Mouse (Mus musculus): ENCODE results near the gene Lasp1. TPM values are rescaled to one million over a fixed set of nuclear protein-coding genes. Genes with fewer than 3 reads are reported as not detected.

Gene Lasp1
- total RNA-seq, 2 experiments from 2014 or later: 88.1 to 91.4 TPM

DNA sequence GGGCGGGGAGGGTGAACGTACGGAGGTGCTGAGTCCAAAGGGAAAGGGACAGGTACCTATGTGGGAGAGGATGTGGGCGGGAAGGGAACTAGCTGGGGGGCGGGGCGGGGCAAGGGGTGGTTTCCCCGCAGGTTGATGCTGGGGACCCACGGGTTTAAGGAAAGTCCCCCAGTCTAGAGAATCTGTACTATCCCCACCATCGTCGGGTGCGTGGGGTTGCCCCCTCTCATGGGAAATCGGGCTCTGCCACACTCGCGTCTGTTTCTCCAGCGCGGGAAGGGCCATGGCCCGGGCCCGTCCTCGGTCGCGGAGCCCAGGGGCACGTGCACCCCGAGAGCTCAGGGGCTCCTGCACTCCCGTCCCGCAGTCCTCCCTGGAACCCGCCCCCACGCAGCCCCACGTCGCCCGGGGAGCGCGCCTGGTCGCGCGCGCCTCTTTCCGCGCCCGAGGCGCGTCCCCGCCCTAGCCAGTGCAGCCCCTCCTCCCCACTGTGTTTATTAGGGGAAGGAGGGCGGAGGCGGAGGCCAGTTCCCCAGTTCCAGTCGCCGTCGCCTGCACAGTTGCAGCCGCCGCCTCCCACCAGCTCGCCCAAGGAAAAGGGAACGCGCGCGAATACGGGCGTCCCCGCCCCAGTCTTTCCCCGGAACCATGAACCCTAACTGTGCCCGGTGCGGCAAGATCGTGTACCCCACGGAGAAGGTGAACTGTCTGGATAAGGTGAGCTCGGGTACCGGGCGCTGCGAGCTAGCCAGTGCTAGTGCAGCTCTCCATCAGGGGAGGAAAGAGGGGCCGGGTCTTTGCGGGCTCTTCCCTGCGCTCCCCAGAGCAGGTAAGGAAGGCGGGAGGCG is 570 bp downstream of the Lasp1 start:
- DNase-seq (ENCODE audit: low spot score in 2 of 2): peak; percentile 90 to 94
- peak overlapping the region; percentile 74 for H3K4me3 ChIP-seq
- TF ChIP-seq CTCF (conservative IDR thresholded peaks at IDR 0.05): no peak
- peak overlapping the region; percentile 99 for H3K27ac ChIP-seq

DNA sequence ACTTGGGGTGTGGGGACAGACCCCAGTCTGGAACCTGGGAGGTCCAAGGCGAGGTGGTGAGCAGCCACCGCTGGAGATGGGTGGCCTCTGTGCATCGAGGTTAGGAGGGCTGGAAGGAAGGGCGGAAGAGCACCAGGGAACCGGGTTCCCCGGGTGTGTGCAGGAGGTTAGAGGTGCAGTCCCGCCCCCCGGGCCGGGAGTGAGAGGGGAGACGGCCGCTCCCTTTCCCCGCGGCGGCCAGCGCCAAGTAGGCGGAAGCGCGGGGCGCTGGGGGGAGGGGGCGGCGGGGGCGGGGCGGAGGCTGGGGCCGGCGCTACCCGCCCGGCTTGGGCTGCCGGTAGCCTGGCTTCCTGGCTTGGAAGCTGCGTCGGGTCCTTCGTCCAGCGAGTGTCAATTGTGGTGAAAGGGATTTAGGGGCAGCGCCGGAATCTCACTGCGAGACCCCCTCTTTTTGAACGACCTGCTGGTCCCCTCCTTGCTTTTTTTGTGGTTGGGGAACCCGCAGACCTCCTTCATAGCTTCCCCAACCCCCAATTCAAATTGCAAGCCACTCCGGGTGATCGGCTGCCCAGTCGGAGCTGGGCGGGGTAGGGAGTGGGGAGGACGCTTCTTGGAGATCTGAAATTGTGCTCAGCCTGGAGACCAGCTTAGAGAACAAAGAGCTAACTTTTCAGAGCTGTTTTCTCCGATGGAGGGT is 1.3 kb downstream of the Lasp1 start:
- Histone ChIP-seq H3K4me3 (peak overlapping the region; percentile 74), H3K27ac (peak overlapping the region; percentile 99)
- no peak for TF ChIP-seq CTCF (conservative IDR thresholded peaks at IDR 0.05)
- no peak for DNase-seq (ENCODE audit: low spot score in 2 of 2)

- H3K4me3 ChIP-seq: peak overlapping the region; percentile 74
- H3K27ac ChIP-seq: peak overlapping the region; percentile 99
- TF ChIP-seq CTCF (conservative IDR thresholded peaks at IDR 0.05): no peak
- DNase-seq (ENCODE audit: low spot score in 2 of 2): no peak
These were observed 2.0 kb downstream of the Lasp1 start for GRCm38 (mm10) chr11:97800691-97801408.

GRCm38 (mm10) chr11:97801409-97802193 is 2.8 kb downstream of the Lasp1 start:
- peak in 1 of 2 experiments; percentile 57 for DNase-seq (ENCODE audit: low spot score in 2 of 2)
- TF ChIP-seq CTCF (conservative IDR thresholded peaks at IDR 0.05): peak; percentile 75
- H3K27ac ChIP-seq: peak overlapping the region; percentile 99
- peak overlapping the region; percentile 74 for H3K4me3 ChIP-seq

DNA sequence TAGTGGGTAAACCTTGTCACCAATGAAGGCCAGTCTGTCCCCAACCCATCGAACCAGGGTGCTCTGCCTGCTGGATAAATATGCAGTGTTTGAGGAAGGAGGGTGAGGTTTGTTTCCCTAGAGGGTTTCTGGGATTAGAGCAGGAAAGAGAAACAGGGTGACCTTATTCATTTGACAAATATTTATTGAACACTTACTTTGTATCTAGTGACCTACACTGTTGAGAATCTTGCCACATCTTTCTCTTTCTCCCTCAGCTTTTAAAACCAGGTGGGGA is 3.3 kb downstream of the Lasp1 start:
- TF ChIP-seq CTCF (conservative IDR thresholded peaks at IDR 0.05): no peak
- Histone ChIP-seq H3K4me3 (no peak overlapping the region; the same call in 1 of the 2 replicates), H3K27ac (peak overlapping the region; percentile 99)
- no peak for DNase-seq (ENCODE audit: low spot score in 2 of 2)

DNA sequence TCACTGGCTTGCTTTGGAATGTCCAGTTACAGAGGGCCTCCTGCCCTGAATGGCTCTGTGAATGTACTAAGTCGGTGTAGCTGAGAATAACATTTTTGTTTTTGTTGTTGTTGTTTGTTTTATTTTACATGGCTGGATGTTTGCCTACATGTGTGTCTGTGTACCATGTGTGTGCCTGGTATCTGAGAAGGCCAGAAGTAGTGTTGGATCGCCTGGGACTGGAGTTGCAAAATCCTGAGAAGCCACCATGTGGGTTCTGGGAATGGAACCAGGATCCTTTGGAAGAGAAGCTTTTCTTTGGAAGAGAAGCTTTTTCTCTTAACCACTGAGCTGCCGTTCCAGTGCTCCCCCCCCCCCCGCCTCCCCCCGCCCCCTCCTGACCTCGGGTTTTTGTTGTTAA is 3.7 kb downstream of the Lasp1 start:
- H3K27ac ChIP-seq: peak overlapping the region; percentile 99
- no peak for TF ChIP-seq CTCF (conservative IDR thresholded peaks at IDR 0.05)
- no peak for DNase-seq (ENCODE audit: low spot score in 2 of 2)
- H3K4me3 ChIP-seq: no peak overlapping the region; the same call in 1 of the 2 replicates

DNA sequence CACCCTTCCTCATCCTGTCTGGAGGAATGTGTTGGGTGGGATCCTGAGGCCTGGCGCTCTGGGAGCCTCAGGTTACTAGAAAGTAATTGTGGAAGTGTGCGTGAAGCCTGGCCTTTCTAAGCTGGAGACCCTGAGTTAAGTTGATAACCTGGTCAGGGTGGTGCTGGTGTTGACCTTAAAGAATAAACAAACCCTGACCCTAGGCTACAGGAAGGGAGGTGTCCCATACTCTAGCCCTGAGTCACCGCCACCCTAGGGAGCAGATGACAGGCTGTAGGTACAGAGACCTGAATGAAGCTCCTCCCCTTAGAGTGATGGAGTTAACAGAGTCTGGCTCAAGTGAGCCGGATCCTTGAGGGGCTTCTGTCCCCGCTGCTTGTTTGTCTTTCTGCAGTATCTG is 5.0 kb downstream of the Lasp1 start:
- Histone ChIP-seq H3K4me3 (no peak overlapping the region), H3K27ac (peak overlapping the region; percentile 74; the same call in 1 of the 2 replicates)
- TF ChIP-seq CTCF (conservative IDR thresholded peaks at IDR 0.05): no peak
- DNase-seq (ENCODE audit: low spot score in 2 of 2): no peak

DNA sequence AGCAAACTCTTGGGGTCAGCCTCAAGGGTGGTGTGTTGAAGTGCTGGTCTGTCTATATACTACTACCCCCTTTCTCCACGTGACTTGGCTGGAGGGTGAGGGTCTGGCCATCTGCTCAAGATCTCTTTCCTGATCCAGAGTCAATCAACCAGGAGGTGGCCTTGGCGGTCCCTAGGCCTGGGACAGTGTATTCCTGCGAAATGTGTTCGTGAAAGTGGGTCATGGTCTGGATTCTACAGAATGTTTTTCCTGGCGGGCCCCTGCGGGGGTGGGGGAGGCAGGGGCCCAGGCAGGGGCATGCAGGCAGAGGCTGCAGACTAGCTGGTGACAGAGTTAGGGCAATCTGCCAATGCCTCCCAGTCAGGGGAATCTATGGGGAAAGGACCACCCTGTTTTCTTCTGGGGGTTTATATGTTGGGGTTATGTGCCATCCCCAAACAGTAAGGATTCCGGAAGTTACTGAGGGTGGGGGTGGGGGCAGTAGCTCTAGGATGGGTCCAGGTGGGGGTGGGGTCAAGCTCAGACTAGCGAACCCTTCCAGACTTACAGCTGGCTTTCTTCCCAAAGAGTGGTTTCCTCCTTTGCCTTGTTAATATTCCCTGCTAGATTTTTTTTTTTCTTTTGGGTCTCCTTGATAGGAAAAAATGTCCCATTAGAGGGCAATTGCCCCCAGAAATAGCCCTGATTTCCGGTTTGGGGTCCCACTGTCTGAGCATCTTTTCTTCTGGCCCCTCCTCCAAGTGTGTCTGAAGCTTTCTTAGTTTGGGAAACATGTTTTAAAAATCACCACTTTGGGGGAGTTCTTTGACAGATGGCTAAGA is 6.3 kb downstream of the Lasp1 start:
- H3K4me3 ChIP-seq: no peak overlapping the region
- DNase-seq (ENCODE audit: low spot score in 2 of 2): no peak
- no peak for TF ChIP-seq CTCF (conservative IDR thresholded peaks at IDR 0.05)
- peak overlapping the region; percentile 74; the same call in 1 of the 2 replicates for H3K27ac ChIP-seq

DNA sequence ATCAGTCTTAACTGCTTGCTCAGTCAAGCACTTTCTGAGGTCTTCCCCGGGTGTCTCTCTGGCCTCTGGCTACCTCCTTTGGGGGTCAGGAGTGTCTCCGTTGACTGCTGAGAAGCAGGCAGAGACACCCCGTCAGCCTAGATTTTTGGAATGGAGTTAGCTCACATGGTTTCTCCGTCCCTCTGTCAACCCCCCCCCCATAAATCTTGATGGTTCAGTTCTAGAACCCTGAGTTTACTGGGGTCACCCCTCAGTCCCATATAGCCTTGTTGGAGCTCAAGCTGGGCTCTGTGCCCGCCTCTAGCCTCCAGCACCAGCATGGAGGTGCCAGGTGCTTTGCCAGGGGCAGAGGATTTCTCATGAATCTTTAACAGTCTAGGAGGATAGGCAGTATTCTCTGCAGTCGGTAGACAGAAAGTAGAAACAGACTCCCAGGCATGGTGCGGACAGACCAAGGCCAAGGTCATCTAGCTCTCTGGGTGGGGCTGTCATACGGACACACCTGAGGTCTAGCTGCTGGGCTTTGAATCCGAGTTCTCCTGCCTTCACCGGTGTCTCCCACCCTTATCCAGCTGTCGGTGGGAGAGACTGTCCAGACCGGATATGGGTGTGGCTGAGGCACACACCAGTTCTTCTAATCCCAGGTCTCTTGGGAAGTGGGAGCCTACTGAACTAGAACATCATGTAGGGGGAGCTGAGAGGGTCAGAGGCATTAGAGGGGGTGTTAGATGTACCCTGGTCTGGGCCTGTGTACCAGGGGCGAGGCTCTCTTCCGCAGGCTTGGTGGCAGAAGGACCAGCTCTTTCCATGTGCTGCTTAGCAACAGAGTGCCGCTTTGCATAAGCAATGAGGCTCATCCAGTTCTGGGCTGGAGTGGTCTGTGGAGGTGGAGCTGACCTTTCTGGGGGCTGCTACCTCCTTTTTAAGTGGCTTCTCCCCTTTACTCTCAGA is 7.1 kb downstream of the Lasp1 start:
- DNase-seq (ENCODE audit: low spot score in 2 of 2): no peak

GRCm38 (mm10) chr11:97806613-97806964 is 7.8 kb downstream of the Lasp1 start:
- Histone ChIP-seq H3K4me3 (no peak overlapping the region), H3K27ac (peak overlapping the region; percentile 74)
- DNase-seq (ENCODE audit: low spot score in 2 of 2): no peak
- TF ChIP-seq CTCF (conservative IDR thresholded peaks at IDR 0.05): no peak

More for the DNA sequence above, 7.1 kb downstream of the Lasp1 start:
- Histone ChIP-seq H3K4me3 (peak overlapping the region; percentile 32; the same call in 1 of the 2 replicates), H3K27ac (peak overlapping the region; percentile 74)
- TF ChIP-seq CTCF (conservative IDR thresholded peaks at IDR 0.05): no peak

- Histone ChIP-seq H3K27ac (peak overlapping the region; percentile 62; the same call in 1 of the 2 replicates), H3K4me3 (no peak overlapping the region)
- no peak for DNase-seq (ENCODE audit: low spot score in 2 of 2)
- TF ChIP-seq CTCF (conservative IDR thresholded peaks at IDR 0.05): no peak
These were observed 8.8 kb downstream of the Lasp1 start for GRCm38 (mm10) chr11:97807626-97808025.
